Mouse (Mus musculus) induced T-regulatory cell, adult 2 months (primary cell): ENCODE results near the gene Pih1d1.

Source experiments
- DNase-seq: peaks from one replicate; pipeline ENCODE4 v3.0.0-alpha.2; 2012; ENCODE audit warnings: low read depth

The Pih1d1 gene

GRCm38 (mm10) chr7:45126844-45127699 is 27.0 kb upstream of the Pih1d1 start:
- DNase-seq = peak; percentile 59

GRCm38 (mm10) chr7:45127700-45128224 is 26.3 kb upstream of the Pih1d1 start:
- DNase-seq = no peak

GRCm38 (mm10) chr7:45128624-45129246 is 25.4 kb upstream of the Pih1d1 start, which contains the start of gene Rpl13a:
TSS of gene Rpl13a (minus strand) at chr7:45128761.
- peak; percentile 100 for DNase-seq

GRCm38 (mm10) chr7:45129318-45129717 is 24.8 kb upstream of the Pih1d1 start:
- DNase-seq = no peak

- DNase-seq = no peak
Observed at GRCm38 (mm10) chr7:45129776-45130512, 24.2 kb upstream of the Pih1d1 start.

GRCm38 (mm10) chr7:45131850-45132249 is 22.3 kb upstream of the Pih1d1 start:
- DNase-seq = no peak

- peak; percentile 40 for DNase-seq
Observed at GRCm38 (mm10) chr7:45133446-45134159, 20.5 kb upstream of the Pih1d1 start.

- DNase-seq = peak; percentile 89
Observed at GRCm38 (mm10) chr7:45134544-45135026, 19.5 kb upstream of the Pih1d1 start.

- DNase-seq = peak; percentile 67
Observed at GRCm38 (mm10) chr7:45135370-45135769, 18.7 kb upstream of the Pih1d1 start.

- DNase-seq = peak; percentile 97
Observed at GRCm38 (mm10) chr7:45135993-45136567, 18.0 kb upstream of the Pih1d1 start, which contains the start of the genes Gm45713 and Flt3l. TSS of gene Gm45713 (minus strand) at chr7:45136231. TSS of gene Flt3l (minus strand) at chr7:45136432.

GRCm38 (mm10) chr7:45137171-45138006 is 16.7 kb upstream of the Pih1d1 start:
- peak; percentile 69 for DNase-seq

- no peak for DNase-seq
Observed at GRCm38 (mm10) chr7:45138403-45138802, 15.7 kb upstream of the Pih1d1 start.

GRCm38 (mm10) chr7:45139904-45140723 is 14.0 kb upstream of the Pih1d1 start:
- DNase-seq = no peak

- no peak for DNase-seq
Observed at GRCm38 (mm10) chr7:45141319-45141718, 12.8 kb upstream of the Pih1d1 start.

- DNase-seq = no peak
Observed at GRCm38 (mm10) chr7:45141914-45142313, 12.2 kb upstream of the Pih1d1 start.

- DNase-seq = no peak
Observed at GRCm38 (mm10) chr7:45144368-45145174, 9.5 kb upstream of the Pih1d1 start.

GRCm38 (mm10) chr7:45145460-45145859 is 8.6 kb upstream of the Pih1d1 start:
- no peak for DNase-seq

GRCm38 (mm10) chr7:45147267-45147666 is 6.8 kb upstream of the Pih1d1 start:
- DNase-seq = no peak
